Mouse (Mus musculus): ENCODE results near the gene Ift81. TPM values are rescaled to one million over a fixed set of nuclear protein-coding genes. Genes with fewer than 3 reads are reported as not detected.

Gene Ift81
- 1.3 and 3.3 TPM in 2 replicates for polyA plus RNA-seq (2012; rRNA removed; ENCODE audit: low replicate concordance)

GRCm38 (mm10) chr5:122613908-122614732 lies at the start of gene Ift81:
Gene Ift81, minus strand, starts transcription at chr5:122614518.

GRCm38 (mm10) chr5:122643701-122644100 lies 29.4 kb upstream of the Ift81 start, which contains the start of gene P2rx7:
Gene P2rx7, plus strand, starts transcription at chr5:122643911.

GRCm38 (mm10) chr5:122502077-122502941 lies 112.0 kb downstream of the Ift81 start, which contains the start of gene Atp2a2:
Gene Atp2a2, minus strand, starts transcription at chr5:122502225.

Other genes starting within 250 kb of the Ift81 start
- gene Gpn3, start 242.6 kb downstream of the Ift81 start, polyA plus RNA-seq (2012; rRNA removed; ENCODE audit: low replicate concordance), result 27.6 and 62.0 TPM in 2 replicates
- 17.4 and 21.1 TPM in 2 replicates for gene Fam216a, start 242.2 kb downstream of the Ift81 start, polyA plus RNA-seq (2012; rRNA removed; ENCODE audit: low replicate concordance)
- 98.2 and 102 TPM in 2 replicates for gene Arpc3, start 222.6 kb downstream of the Ift81 start, polyA plus RNA-seq (2012; rRNA removed; ENCODE audit: low replicate concordance)
- 24.2 and 24.7 TPM in 2 replicates for gene Anapc7, start 192.8 kb downstream of the Ift81 start, polyA plus RNA-seq (2012; rRNA removed; ENCODE audit: low replicate concordance)
- gene Atp2a2, start 112.3 kb downstream of the Ift81 start, polyA plus RNA-seq (2012; rRNA removed; ENCODE audit: low replicate concordance), result 48.5 and 50.7 TPM in 2 replicates
- gene P2rx7, start 29.4 kb upstream of the Ift81 start, polyA plus RNA-seq (2012; rRNA removed; ENCODE audit: low replicate concordance), result 26.9 and 34.8 TPM in 2 replicates
- gene P2rx4, start 93.0 kb upstream of the Ift81 start, polyA plus RNA-seq (2012; rRNA removed; ENCODE audit: low replicate concordance), result 75.4 and 100 TPM in 2 replicates
- 36.3 and 56.5 TPM in 2 replicates for gene Camkk2, start 164.9 kb upstream of the Ift81 start, polyA plus RNA-seq (2012; rRNA removed; ENCODE audit: low replicate concordance)
- gene Anapc5, start 206.8 kb upstream of the Ift81 start, polyA plus RNA-seq (2012; rRNA removed; ENCODE audit: low replicate concordance), result 179 and 369 TPM in 2 replicates
- 6.0 and 9.6 TPM in 2 replicates for gene Rnf34, start 235.5 kb upstream of the Ift81 start, polyA plus RNA-seq (2012; rRNA removed; ENCODE audit: low replicate concordance)

Measured in mammary gland, adult 2 months (tissue).